Mouse (Mus musculus): ENCODE data around the gene Ssr1. TPM values are rescaled to one million over a fixed set of nuclear protein-coding genes. Genes with fewer than 3 reads are reported as not detected.

The Ssr1 gene
- polyA plus RNA-seq, 1 experiment, result 70.7 TPM

DNA sequence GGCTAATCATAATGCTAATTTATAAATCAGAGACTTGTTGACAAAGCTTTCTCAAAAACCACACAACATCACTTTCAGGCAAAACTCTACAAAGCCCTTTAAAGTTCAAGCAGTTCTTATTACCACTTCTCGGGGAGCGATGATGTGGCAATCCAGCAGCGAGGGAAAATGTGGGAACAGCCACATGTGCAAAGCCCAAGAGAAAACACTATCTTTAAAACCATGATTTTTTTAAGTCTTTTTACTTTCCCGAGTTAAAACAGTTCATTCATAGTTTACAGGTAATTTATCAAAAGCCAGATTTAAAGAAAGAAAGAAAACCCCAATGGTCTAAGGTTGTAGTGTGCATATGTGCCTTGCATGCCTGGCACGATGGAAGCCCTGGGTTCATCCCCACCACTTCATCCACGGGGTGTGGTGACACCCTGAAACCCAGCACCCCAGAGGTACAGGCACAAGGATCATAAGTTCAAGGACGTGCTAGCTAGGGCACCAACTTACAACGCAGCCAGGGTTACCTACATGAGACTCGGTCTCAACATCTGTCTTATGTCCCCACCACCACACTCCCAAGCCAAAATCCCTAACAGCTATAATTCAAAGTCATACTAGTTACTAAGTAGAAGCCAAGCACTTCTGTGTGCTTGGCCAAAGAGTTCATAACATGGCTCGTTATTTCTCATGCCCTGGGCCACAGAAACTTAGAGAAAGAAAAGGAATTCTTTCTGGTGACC lies 1.2 kb downstream of the Ssr1 start:
- Histone ChIP-seq H3K4me3 (ENCODE audit: insufficient read depth, poor library complexity, severe bottlenecking) (peak overlapping the region; percentile 75), H3K79me2 (ENCODE audit: control insufficient read depth, insufficient read depth) (peaks cover 60% of the 10 kb centered on the region), H3K27me3 (ENCODE audit: control insufficient read depth, insufficient read depth, insufficient read length) (no peaks in the 10 kb centered on the region), H3K36me3 (ENCODE audit: control insufficient read depth, insufficient read depth) (peaks cover 38% of the 10 kb centered on the region), H3ac (ENCODE audit: control insufficient read depth, insufficient read length, low read depth) (peak overlapping the region; percentile 85), H3K79me3 (ENCODE audit: low read depth) (peaks cover 42% of the 10 kb centered on the region)
- TF ChIP-seq MYOD1 (IDR thresholded peaks at IDR 0.05; ENCODE audit: control insufficient read depth, insufficient read length, low read depth) (no peak), CEBPB (IDR thresholded peaks at IDR 0.05; ENCODE audit: low read depth) (peak; percentile 52), MYOG (IDR thresholded peaks at IDR 0.05; ENCODE audit: control insufficient read depth, extremely low read depth, insufficient read length) (no peak), FOSL1 (IDR thresholded peaks at IDR 0.05; ENCODE audit: insufficient read depth, low read length, poor library complexity, severe bottlenecking) (no peak)

DNA sequence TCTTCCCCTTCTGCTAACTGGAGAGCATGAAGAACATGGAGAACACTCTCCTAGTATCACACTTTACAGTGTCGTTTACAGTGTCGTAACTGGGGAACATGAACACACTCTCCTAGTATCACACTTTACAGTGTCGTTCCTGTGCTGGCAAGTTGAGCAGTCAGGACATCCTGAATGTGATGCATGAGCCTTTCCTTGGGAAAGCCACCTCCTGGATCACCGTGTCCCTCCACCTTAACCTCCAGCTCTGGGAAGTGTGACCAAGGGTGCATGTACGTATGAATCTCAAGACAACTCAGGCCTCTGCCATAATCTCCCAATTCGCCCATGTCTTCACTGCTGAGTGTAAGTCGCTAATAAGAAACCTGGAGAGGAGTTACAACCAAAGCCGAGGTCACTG lies 4.3 kb downstream of the Ssr1 start:
- peaks cover 65% of the 10 kb centered on the region for H3K79me2 ChIP-seq (ENCODE audit: control insufficient read depth, insufficient read depth)
- H3K79me3 ChIP-seq (ENCODE audit: low read depth), result peaks cover 45% of the 10 kb centered on the region
- H3ac ChIP-seq (ENCODE audit: control insufficient read depth, insufficient read length, low read depth), result no peak overlapping the region
- H3K4me3 ChIP-seq (ENCODE audit: insufficient read depth, poor library complexity, severe bottlenecking), result no peak overlapping the region
- TF ChIP-seq MYOD1 (IDR thresholded peaks at IDR 0.05; ENCODE audit: control insufficient read depth, insufficient read length, low read depth) (no peak), MAX (IDR thresholded peaks at IDR 0.05) (no peak), MYOG (IDR thresholded peaks at IDR 0.05; ENCODE audit: control insufficient read depth, extremely low read depth, insufficient read length) (no peak), USF1 (IDR thresholded peaks at IDR 0.05; ENCODE audit: low read depth) (no peak), CEBPB (IDR thresholded peaks at IDR 0.05; ENCODE audit: low read depth) (no peak), CTCF (IDR thresholded peaks at IDR 0.05; ENCODE audit: control insufficient read depth, insufficient read depth, insufficient read length) (no peak), FOSL1 (IDR thresholded peaks at IDR 0.05; ENCODE audit: insufficient read depth, low read length, poor library complexity, severe bottlenecking) (no peak)
- peaks cover 69% of the 10 kb centered on the region for H3K36me3 ChIP-seq (ENCODE audit: control insufficient read depth, insufficient read depth)
- H3K27me3 ChIP-seq (ENCODE audit: control insufficient read depth, insufficient read depth, insufficient read length), result no peaks in the 10 kb centered on the region

- H3K4me3 ChIP-seq (ENCODE audit: insufficient read depth, poor library complexity, severe bottlenecking), result no peak overlapping the region
- peaks cover 23% of the 10 kb centered on the region for H3K79me3 ChIP-seq (ENCODE audit: low read depth)
- H3K36me3 ChIP-seq (ENCODE audit: control insufficient read depth, insufficient read depth), result peaks cover 100% of the 10 kb centered on the region
- H3K79me2 ChIP-seq (ENCODE audit: control insufficient read depth, insufficient read depth), result peaks cover 36% of the 10 kb centered on the region
- TF ChIP-seq MYOG (IDR thresholded peaks at IDR 0.05; ENCODE audit: control insufficient read depth, extremely low read depth, insufficient read length) (no peak), CTCF (IDR thresholded peaks at IDR 0.05; ENCODE audit: control insufficient read depth, insufficient read depth, insufficient read length) (no peak), CEBPB (IDR thresholded peaks at IDR 0.05; ENCODE audit: low read depth) (no peak), MAX (IDR thresholded peaks at IDR 0.05) (no peak), MYOD1 (IDR thresholded peaks at IDR 0.05; ENCODE audit: control insufficient read depth, insufficient read length, low read depth) (no peak), FOSL1 (IDR thresholded peaks at IDR 0.05; ENCODE audit: insufficient read depth, low read length, poor library complexity, severe bottlenecking) (no peak), USF1 (IDR thresholded peaks at IDR 0.05; ENCODE audit: low read depth) (no peak)
- no peaks in the 10 kb centered on the region for H3K27me3 ChIP-seq (ENCODE audit: control insufficient read depth, insufficient read depth, insufficient read length)
- H3ac ChIP-seq (ENCODE audit: control insufficient read depth, insufficient read length, low read depth), result no peak overlapping the region
Observed at GRCm38 (mm10) chr13:37986166-37986565, 7.9 kb downstream of the Ssr1 start.

DNA sequence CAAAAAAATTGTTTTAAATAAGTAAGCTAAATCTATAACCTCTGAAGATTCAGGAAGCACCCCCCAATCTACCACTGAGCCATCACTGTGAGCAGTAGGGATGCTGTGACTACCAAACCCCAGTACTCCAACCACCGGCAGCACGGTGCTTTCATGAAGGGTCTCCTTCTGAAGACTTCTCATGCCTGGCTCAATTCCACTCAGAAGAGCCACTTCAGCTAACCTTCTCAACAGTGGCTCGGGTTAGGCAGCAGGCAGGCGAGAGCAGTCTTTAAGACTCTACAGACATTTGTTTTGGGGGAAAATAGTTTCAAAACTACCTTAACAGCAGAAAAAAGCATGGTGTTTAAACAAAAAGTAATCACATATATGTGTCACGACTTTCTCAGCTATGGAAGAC lies 13.0 kb downstream of the Ssr1 start:
- Histone ChIP-seq H3K36me3 (ENCODE audit: control insufficient read depth, insufficient read depth) (peaks cover 98% of the 10 kb centered on the region), H3ac (ENCODE audit: control insufficient read depth, insufficient read length, low read depth) (no peak overlapping the region), H3K79me2 (ENCODE audit: control insufficient read depth, insufficient read depth) (no peaks in the 10 kb centered on the region), H3K27me3 (ENCODE audit: control insufficient read depth, insufficient read depth, insufficient read length) (no peaks in the 10 kb centered on the region), H3K4me3 (ENCODE audit: insufficient read depth, poor library complexity, severe bottlenecking) (no peak overlapping the region), H3K79me3 (ENCODE audit: low read depth) (no peaks in the 10 kb centered on the region)
- TF ChIP-seq MAX (IDR thresholded peaks at IDR 0.05) (no peak), CEBPB (IDR thresholded peaks at IDR 0.05; ENCODE audit: low read depth) (no peak), MYOG (IDR thresholded peaks at IDR 0.05; ENCODE audit: control insufficient read depth, extremely low read depth, insufficient read length) (no peak), USF1 (IDR thresholded peaks at IDR 0.05; ENCODE audit: low read depth) (no peak), MYOD1 (IDR thresholded peaks at IDR 0.05; ENCODE audit: control insufficient read depth, insufficient read length, low read depth) (no peak), CTCF (IDR thresholded peaks at IDR 0.05; ENCODE audit: control insufficient read depth, insufficient read depth, insufficient read length) (no peak), FOSL1 (IDR thresholded peaks at IDR 0.05; ENCODE audit: insufficient read depth, low read length, poor library complexity, severe bottlenecking) (no peak)

DNA sequence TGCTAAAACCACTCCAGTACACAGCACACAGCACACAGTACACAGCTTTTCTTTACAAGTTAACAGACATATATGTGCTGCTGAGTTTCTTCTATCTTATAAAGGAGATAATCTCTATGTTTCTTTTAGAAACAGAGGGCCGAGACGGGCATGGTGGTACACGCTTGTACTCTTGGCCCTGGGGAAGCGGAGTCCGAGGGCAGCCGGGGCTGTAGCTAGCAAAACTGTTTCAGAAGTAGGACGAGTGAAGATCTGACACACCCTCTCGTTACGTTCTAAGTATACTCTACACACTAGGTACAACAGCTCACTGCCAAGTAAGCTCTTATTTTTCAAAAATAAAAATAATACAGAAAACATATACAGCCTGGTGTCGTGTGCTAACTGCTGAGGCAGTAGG lies 13.7 kb downstream of the Ssr1 start:
- no peak for TF ChIP-seq CTCF (IDR thresholded peaks at IDR 0.05; ENCODE audit: control insufficient read depth, insufficient read depth, insufficient read length)
- TF ChIP-seq MYOD1 (IDR thresholded peaks at IDR 0.05; ENCODE audit: control insufficient read depth, insufficient read length, low read depth), result no peak
- no peak for TF ChIP-seq MYOG (IDR thresholded peaks at IDR 0.05; ENCODE audit: control insufficient read depth, extremely low read depth, insufficient read length)
- TF ChIP-seq FOSL1 (IDR thresholded peaks at IDR 0.05; ENCODE audit: insufficient read depth, low read length, poor library complexity, severe bottlenecking), result no peak
- no peak for TF ChIP-seq CEBPB (IDR thresholded peaks at IDR 0.05; ENCODE audit: low read depth)
- TF ChIP-seq USF1 (IDR thresholded peaks at IDR 0.05; ENCODE audit: low read depth), result no peak
- TF ChIP-seq MAX (IDR thresholded peaks at IDR 0.05), result no peak
- H3K27me3 ChIP-seq (ENCODE audit: control insufficient read depth, insufficient read depth, insufficient read length), result no peaks in the 10 kb centered on the region
- H3K4me3 ChIP-seq (ENCODE audit: insufficient read depth, poor library complexity, severe bottlenecking), result no peak overlapping the region
- no peaks in the 10 kb centered on the region for H3K79me2 ChIP-seq (ENCODE audit: control insufficient read depth, insufficient read depth)
- no peak overlapping the region for H3ac ChIP-seq (ENCODE audit: control insufficient read depth, insufficient read length, low read depth)
- H3K79me3 ChIP-seq (ENCODE audit: low read depth), result no peaks in the 10 kb centered on the region
- H3K36me3 ChIP-seq (ENCODE audit: control insufficient read depth, insufficient read depth), result peaks cover 92% of the 10 kb centered on the region
